Mouse (Mus musculus) small intestine, adult 2 months (tissue): ENCODE data around the gene Olfr1033.

Experiments
- CTCF ChIP-seq: fragments of 200-500 bp; IDR thresholded peaks from 2 replicates; pipeline ENCODE4 v1.5.1; 2012; ENCODE audit warnings: low read depth, mild to moderate bottlenecking, control low read depth, inconsistent platforms, low read length, moderate library complexity, mixed read lengths; ENCODE audit not compliant: insufficient replicate concordance, insufficient read length; ENCODE audit errors: extremely low read depth
- POLR2A ChIP-seq: fragments of 200-500 bp; IDR thresholded peaks from 2 replicates; pipeline ENCODE4 v1.6.1; 2012; ENCODE audit warnings: low read depth, mild to moderate bottlenecking, control low read depth, inconsistent platforms, low read length, moderate library complexity

- TF ChIP-seq CTCF (no peak), POLR2A (no peak)
These were observed 46.8 kb upstream of the Olfr1033 start, which contains the start of gene Olfr1029 for GRCm38 (mm10) chr2:85973595-85973994.
